Mouse (Mus musculus): Measurements from ENCODE around the gene Tmem210. TPM values are rescaled to one million over a fixed set of nuclear protein-coding genes. Genes with fewer than 3 reads are reported as not detected.
A peak's percentile ranks its signal among the peaks of the same experiment; 100 is the strongest.

The Tmem210 gene
- polyA plus RNA-seq, 1 experiment: 870 TPM

DNA sequence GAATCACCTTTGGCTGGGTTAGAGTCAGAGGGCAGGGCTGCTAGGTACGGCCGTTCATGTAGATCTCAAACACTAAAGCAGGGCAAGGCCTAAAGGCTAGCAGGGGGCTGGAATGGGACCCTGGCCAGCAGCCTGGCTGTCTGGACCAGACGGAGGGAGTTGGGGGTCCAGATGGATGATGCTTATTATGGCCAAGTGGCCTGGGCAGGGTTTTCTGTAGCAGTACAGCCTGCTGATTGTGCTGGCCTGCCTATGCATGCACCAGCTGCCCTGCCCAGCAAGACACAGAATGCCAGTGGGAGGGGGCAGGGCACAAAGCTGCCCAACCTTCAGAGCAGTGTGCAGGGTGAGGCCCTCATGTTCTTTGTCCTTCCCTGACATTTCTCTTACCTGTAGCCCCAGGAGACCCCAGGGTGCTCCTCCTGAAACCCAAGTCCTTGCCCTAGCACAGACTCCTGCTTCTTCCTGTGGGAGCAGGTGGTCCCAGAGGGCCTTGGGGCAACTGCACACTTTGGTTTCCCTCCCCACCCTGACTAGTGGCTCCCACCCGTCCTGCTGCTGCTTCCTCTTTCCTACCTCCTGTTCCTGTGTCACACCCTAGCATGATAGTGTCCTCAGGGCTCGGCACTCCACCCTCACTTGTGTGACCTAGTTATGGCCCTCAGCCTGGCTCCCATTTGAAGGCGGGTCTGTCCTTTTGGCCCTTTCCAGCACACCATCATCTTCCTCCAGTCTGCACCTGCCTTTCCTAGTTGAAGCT lies 21.9 kb upstream of the Tmem210 start:
- H3K27me3 ChIP-seq (ENCODE audit: control insufficient read depth, insufficient read depth, low read length): no peaks in the 10 kb centered on the region
- H3K4me3 ChIP-seq (ENCODE audit: control insufficient read depth, low read depth, low read length): peak overlapping the region; percentile 47
- peaks cover 24% of the 10 kb centered on the region for H3K4me1 ChIP-seq (ENCODE audit: control insufficient read depth, insufficient read depth, low read length)
- no peak for TF ChIP-seq POLR2A (IDR thresholded peaks at IDR 0.05; ENCODE audit: control insufficient read depth, low read depth, low read length)
- TF ChIP-seq CTCF (IDR thresholded peaks at IDR 0.05; ENCODE audit: control insufficient read depth, insufficient read depth, insufficient replicate concordance, low read depth, low read length): no peak
- H3K36me3 ChIP-seq (ENCODE audit: control insufficient read depth, insufficient read depth, low read length): no peaks in the 10 kb centered on the region; the same call in 1 of the 2 replicates
- H3K27ac ChIP-seq (ENCODE audit: control insufficient read depth, insufficient read depth, low read depth, low read length): no peak overlapping the region

DNA sequence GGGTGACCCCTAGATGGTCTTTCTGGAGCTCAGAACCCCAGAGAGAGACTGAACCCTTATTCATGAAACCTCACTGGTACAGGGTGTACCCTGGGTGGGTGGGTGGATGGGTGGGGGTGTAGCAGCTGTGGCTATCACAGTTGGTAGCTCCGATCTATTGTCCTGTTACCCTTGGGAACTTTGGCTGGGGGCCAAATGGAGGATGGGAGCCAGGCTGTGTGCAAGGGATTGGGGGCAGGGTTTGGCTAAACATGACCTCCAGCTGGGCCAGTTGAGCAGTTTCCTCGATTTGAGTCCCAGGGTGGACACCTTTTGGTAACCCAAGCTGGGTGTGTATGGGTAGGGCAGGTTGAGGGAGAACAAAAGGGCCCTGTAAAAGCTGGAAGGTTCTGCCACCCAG lies 21.2 kb upstream of the Tmem210 start:
- H3K4me3 ChIP-seq (ENCODE audit: control insufficient read depth, low read depth, low read length): no peak overlapping the region
- peaks cover 25% of the 10 kb centered on the region for H3K4me1 ChIP-seq (ENCODE audit: control insufficient read depth, insufficient read depth, low read length)
- H3K36me3 ChIP-seq (ENCODE audit: control insufficient read depth, insufficient read depth, low read length): no peaks in the 10 kb centered on the region; the same call in 1 of the 2 replicates
- no peaks in the 10 kb centered on the region for H3K27me3 ChIP-seq (ENCODE audit: control insufficient read depth, insufficient read depth, low read length)
- TF ChIP-seq POLR2A (IDR thresholded peaks at IDR 0.05; ENCODE audit: control insufficient read depth, low read depth, low read length): no peak
- no peak overlapping the region for H3K27ac ChIP-seq (ENCODE audit: control insufficient read depth, insufficient read depth, low read depth, low read length)

DNA sequence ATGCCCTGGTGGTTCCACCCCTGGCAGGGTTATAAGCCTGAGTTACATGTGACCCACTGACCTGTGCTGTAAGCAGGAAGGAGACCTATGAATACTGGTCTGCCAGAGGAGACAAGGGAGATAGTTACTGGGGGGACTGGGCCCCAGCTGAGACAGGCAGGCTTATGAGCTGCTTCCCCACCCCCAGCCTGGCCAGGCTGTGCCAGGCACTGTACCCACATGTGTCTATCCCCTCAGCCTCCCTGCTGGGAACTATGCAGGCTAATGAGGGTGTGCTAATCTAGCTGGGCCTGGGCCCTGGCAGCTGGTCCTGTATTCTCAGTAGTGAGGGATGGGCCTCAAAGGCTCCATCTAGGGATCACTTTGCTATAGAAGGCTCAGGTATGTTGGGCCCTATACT lies 20.7 kb upstream of the Tmem210 start:
- Histone ChIP-seq H3K36me3 (ENCODE audit: control insufficient read depth, insufficient read depth, low read length) (no peaks in the 10 kb centered on the region; the same call in 1 of the 2 replicates), H3K4me3 (ENCODE audit: control insufficient read depth, low read depth, low read length) (no peak overlapping the region), H3K4me1 (ENCODE audit: control insufficient read depth, insufficient read depth, low read length) (peaks cover 22% of the 10 kb centered on the region), H3K27ac (ENCODE audit: control insufficient read depth, insufficient read depth, low read depth, low read length) (no peak overlapping the region), H3K27me3 (ENCODE audit: control insufficient read depth, insufficient read depth, low read length) (no peaks in the 10 kb centered on the region)
- TF ChIP-seq CTCF (IDR thresholded peaks at IDR 0.05; ENCODE audit: control insufficient read depth, insufficient read depth, insufficient replicate concordance, low read depth, low read length): no peak
- TF ChIP-seq POLR2A (IDR thresholded peaks at IDR 0.05; ENCODE audit: control insufficient read depth, low read depth, low read length): no peak

DNA sequence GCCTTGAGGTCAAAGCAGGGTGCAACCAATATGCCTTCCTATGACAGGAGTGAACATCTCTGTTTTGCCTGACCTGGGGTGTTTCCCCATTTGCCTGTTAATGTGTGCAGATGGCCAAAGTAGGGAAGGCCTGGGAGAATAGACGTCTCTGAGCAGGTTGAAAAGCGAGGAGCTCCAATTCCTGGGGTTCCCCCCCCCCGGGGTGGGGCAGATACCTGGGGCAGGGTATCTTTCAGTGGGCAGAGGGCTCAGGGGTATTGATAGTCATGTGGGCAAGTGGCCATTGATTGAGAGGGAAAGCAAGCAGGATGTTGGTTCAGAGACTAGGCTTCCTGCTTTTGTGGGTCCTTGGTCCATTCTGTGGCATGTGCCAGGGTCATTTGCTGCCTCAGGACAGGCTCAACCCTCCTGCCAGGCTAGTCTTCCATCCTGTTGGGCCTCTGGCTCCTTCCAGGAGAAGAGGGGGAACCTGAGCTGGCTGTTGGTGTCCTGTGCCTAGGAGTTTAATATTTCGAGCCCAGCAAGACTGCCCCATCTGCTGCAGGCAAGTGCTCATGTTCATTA lies 20.1 kb upstream of the Tmem210 start:
- Histone ChIP-seq H3K4me1 (ENCODE audit: control insufficient read depth, insufficient read depth, low read length) (peaks cover 24% of the 10 kb centered on the region), H3K4me3 (ENCODE audit: control insufficient read depth, low read depth, low read length) (no peak overlapping the region), H3K36me3 (ENCODE audit: control insufficient read depth, insufficient read depth, low read length) (no peaks in the 10 kb centered on the region; the same call in 1 of the 2 replicates), H3K27ac (ENCODE audit: control insufficient read depth, insufficient read depth, low read depth, low read length) (no peak overlapping the region), H3K27me3 (ENCODE audit: control insufficient read depth, insufficient read depth, low read length) (no peaks in the 10 kb centered on the region)
- TF ChIP-seq CTCF (IDR thresholded peaks at IDR 0.05; ENCODE audit: control insufficient read depth, insufficient read depth, insufficient replicate concordance, low read depth, low read length) (no peak), POLR2A (IDR thresholded peaks at IDR 0.05; ENCODE audit: control insufficient read depth, low read depth, low read length) (no peak)

DNA sequence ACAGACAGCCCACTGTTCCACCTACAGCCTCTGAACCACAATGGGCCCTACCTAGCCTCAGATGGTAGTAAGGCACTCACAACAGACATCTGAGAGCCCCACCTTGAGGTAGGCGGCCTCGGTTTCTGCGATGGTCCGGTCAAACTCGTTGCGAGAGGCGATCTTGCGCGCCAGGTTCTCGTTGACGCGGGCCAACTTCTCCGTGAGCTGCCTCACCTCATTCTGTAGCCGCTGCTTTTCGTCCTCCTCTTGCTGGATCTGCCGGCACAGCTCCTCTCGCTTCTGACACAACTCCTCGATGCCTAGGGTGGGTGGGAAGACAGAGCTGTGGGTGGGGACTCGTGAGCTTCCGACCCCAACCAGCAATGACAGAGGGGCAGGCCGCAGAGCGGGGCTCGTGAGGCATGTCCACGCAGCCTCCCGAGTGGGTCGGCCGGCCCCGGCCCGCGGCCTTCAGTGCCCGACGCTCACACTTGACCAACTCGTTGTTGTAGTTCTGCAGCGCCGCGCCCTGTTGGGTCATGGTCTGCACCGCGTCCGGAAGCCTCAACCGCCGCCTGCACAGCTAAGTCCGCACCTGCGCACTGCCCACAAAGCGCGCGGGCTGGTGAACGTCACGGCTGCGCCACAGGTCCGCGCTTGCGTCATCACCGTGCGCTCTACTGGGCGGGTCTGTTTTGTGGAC lies 16.0 kb upstream of the Tmem210 start, which contains the start of the genes Ssna1 and Anapc2:
Ssna1 (minus strand) TSS at position 612 of the 685 bp plus-strand sequence.
Anapc2 (plus strand) TSS at position 652 of the 685 bp plus-strand sequence.
- peak within 1 kb of the TSS; percentile 91 for H3K4me3 ChIP-seq (ENCODE audit: control insufficient read depth, low read depth, low read length)
- TF ChIP-seq CTCF (IDR thresholded peaks at IDR 0.05; ENCODE audit: control insufficient read depth, insufficient read depth, insufficient replicate concordance, low read depth, low read length) (no peak; the same call in 1 of the 2 replicates), POLR2A (IDR thresholded peaks at IDR 0.05; ENCODE audit: control insufficient read depth, low read depth, low read length) (peak; percentile 99)
- H3K36me3 ChIP-seq (ENCODE audit: control insufficient read depth, insufficient read depth, low read length): no peaks in the 10 kb centered on the region
- H3K27me3 ChIP-seq (ENCODE audit: control insufficient read depth, insufficient read depth, low read length): no peaks in the 10 kb centered on the region
- peak within 1 kb of the TSS; percentile 80 for H3K27ac ChIP-seq (ENCODE audit: control insufficient read depth, insufficient read depth, low read depth, low read length)
- peaks cover 8% of the 10 kb centered on the region for H3K4me1 ChIP-seq (ENCODE audit: control insufficient read depth, insufficient read depth, low read length)

DNA sequence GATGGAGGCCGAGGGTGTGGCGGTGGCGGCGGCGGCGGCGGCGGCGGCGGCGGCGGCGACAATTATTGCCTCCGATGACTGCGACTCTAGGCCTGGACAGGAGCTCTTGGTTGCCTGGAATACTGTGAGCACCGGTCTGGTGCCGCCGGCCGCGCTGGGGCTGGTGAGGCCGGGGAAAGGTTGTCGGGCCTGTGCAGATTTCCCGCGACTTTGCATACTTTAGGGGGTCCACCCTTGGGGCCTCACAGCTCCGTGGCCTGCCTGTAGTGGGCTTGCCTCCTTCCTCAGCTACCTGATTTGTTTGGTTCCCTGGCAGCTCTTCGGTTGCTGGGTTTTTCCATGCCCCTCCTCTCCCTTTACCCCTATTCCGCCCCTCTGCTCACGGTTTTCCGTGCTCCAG lies 15.4 kb upstream of the Tmem210 start:
- TF ChIP-seq POLR2A (IDR thresholded peaks at IDR 0.05; ENCODE audit: control insufficient read depth, low read depth, low read length) (no peak), CTCF (IDR thresholded peaks at IDR 0.05; ENCODE audit: control insufficient read depth, insufficient read depth, insufficient replicate concordance, low read depth, low read length) (no peak)
- H3K27ac ChIP-seq (ENCODE audit: control insufficient read depth, insufficient read depth, low read depth, low read length): peak overlapping the region; percentile 37; the same call in 1 of the 2 replicates
- H3K4me1 ChIP-seq (ENCODE audit: control insufficient read depth, insufficient read depth, low read length): peaks cover 8% of the 10 kb centered on the region
- no peaks in the 10 kb centered on the region for H3K27me3 ChIP-seq (ENCODE audit: control insufficient read depth, insufficient read depth, low read length)
- no peaks in the 10 kb centered on the region for H3K36me3 ChIP-seq (ENCODE audit: control insufficient read depth, insufficient read depth, low read length)
- peak overlapping the region; percentile 91 for H3K4me3 ChIP-seq (ENCODE audit: control insufficient read depth, low read depth, low read length)

DNA sequence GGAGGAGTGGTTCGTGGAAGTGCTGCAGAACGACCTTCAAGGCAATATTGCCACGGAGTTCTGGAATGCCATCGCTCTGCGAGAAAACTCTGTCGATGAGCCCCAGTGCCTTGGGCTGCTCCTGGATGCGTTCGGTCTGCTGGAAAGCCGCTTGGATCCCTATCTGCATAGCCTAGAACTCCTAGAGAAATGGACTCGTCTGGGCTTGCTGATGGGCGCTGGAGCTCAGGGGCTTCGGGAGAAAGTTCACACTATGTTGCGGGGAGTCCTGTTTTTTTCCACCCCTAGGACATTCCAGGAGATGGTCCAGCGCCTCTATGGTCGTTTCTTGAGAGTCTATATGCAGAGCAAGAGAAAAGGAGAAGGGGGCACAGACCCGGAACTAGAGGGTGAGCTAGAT lies 14.9 kb upstream of the Tmem210 start:
- no peaks in the 10 kb centered on the region for H3K36me3 ChIP-seq (ENCODE audit: control insufficient read depth, insufficient read depth, low read length)
- H3K27ac ChIP-seq (ENCODE audit: control insufficient read depth, insufficient read depth, low read depth, low read length): peak overlapping the region; percentile 37; the same call in 1 of the 2 replicates
- TF ChIP-seq POLR2A (IDR thresholded peaks at IDR 0.05; ENCODE audit: control insufficient read depth, low read depth, low read length): no peak
- TF ChIP-seq CTCF (IDR thresholded peaks at IDR 0.05; ENCODE audit: control insufficient read depth, insufficient read depth, insufficient replicate concordance, low read depth, low read length): no peak
- peak overlapping the region; percentile 91 for H3K4me3 ChIP-seq (ENCODE audit: control insufficient read depth, low read depth, low read length)
- no peaks in the 10 kb centered on the region for H3K27me3 ChIP-seq (ENCODE audit: control insufficient read depth, insufficient read depth, low read length)
- H3K4me1 ChIP-seq (ENCODE audit: control insufficient read depth, insufficient read depth, low read length): peaks cover 8% of the 10 kb centered on the region

All from testis, adult 2 months (tissue).